Mouse (Mus musculus) embryonic facial prominence, embryonic 14.5 days (tissue): ENCODE data around the gene Pik3r6. TPM values are rescaled to one million over a fixed set of nuclear protein-coding genes. Genes with fewer than 3 reads are reported as not detected.

Experiments
- ATAC-seq: fragments of 200-750 bp; cut with Nextera tagmentation; 2 replicates; pipeline ENCODE4 v1.8.0; 2017; ENCODE audit warnings: low read depth, moderate number of reproducible peaks, moderate TSS enrichment
- DNase-seq: peaks from one replicate; pipeline ENCODE4 v3.0.0-alpha.2; 2015; ENCODE audit warnings: low spot score
- H3K27ac ChIP-seq: fragments of 300-500 bp; sonication (generic); replicated peaks from 2 replicates; pipeline ENCODE4 v1.5.1; 2014; ENCODE audit warnings: low read depth, mild to moderate bottlenecking, low read length, moderate library complexity
- H3K27me3 ChIP-seq: fragments of 300-500 bp; sonication (generic); replicated peaks from 2 replicates; pipeline ENCODE4 v1.6.1; 2014; ENCODE audit warnings: low read length; ENCODE audit not compliant: control insufficient read depth, insufficient read depth
- H3K36me3 ChIP-seq: fragments of 300-500 bp; sonication (generic); 2 replicates; pipeline ENCODE4 v1.6.1; 2014; ENCODE audit warnings: low read length, mixed read lengths; ENCODE audit not compliant: control insufficient read depth, insufficient read depth
- H3K4me1 ChIP-seq: fragments of 300-500 bp; sonication (generic); 2 replicates; pipeline ENCODE4 v1.6.1; 2014; ENCODE audit warnings: antibody characterized with exemption, low read length; ENCODE audit not compliant: control insufficient read depth, insufficient read depth
- H3K4me2 ChIP-seq: fragments of 300-500 bp; sonication (generic); 2 replicates; pipeline ENCODE4 v1.6.1; 2014; ENCODE audit warnings: low read depth, mild to moderate bottlenecking, low read length, moderate library complexity, mixed read lengths
- H3K4me3 ChIP-seq: fragments of 300-500 bp; sonication (generic); 2 replicates; pipeline ENCODE4 v1.5.1; 2014; ENCODE audit warnings: low read depth, mild to moderate bottlenecking, low read length
- H3K9ac ChIP-seq: fragments of 300-500 bp; sonication (generic); 2 replicates; pipeline ENCODE4 v1.6.1; 2014; ENCODE audit warnings: low read depth, mild to moderate bottlenecking, low read length, moderate library complexity, mixed read lengths
- H3K9me3 ChIP-seq: fragments of 300-500 bp; sonication (generic); 2 replicates; pipeline ENCODE4 v1.6.1; 2016; ENCODE audit warnings: low read length; ENCODE audit not compliant: control insufficient read depth
- WGBS: fragments of 180-500 bp; shearing (Covaris S2); extraction: QIAGEN DNeasy Blood & Tissue Kit; methylation state at CpG from one replicate; pipeline ENCODE4 v1.1.7; 2014; 5-methylcytosine and 5-hydroxymethylcytosine counted together
- polyA plus RNA-seq: library from polyadenylated mRNA; unstranded; fragments of >200 nt; fragmentation: Nextera tagmentation; extraction: Ambion mirVana; gene quantifications from 2 replicates; pipeline ENCODE4 v1.2.1, GENCODE M21; 2014

Gene Pik3r6
- polyA plus RNA-seq, 1 experiment from 2014 or later = 2.8 TPM

DNA sequence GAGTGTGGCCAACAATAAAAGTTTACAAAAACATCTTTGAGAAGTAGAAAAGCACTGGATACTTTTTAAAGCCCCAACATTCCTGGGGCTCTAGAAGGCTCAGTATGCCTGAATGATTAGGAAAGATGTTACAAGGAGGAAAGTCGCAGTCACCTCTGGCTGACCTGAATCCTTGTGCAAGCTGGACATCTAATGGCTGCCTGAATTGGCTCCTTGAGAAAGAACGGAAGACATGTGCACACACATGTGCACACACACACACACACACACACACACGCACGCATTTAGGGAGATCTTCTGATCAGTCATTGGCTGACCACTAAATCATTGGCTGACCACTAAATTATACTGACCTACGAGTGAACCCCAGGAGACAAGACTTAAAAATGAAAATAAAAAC is 68.0 kb downstream of the Pik3r6 start:
- no peaks in the 10 kb centered on the region; the same call in 1 of the 2 replicates for H3K4me1 ChIP-seq
- no peak overlapping the region for H3K27ac ChIP-seq
- no peaks in the 10 kb centered on the region for H3K9me3 ChIP-seq
- no peak overlapping the region for H3K9ac ChIP-seq
- WGBS = 82% methylated on average over 5 of the region's 5 CpGs
- no peaks in the 10 kb centered on the region for H3K36me3 ChIP-seq
- H3K27me3 ChIP-seq = no peaks in the 10 kb centered on the region
- ATAC-seq (no peak), DNase-seq (no peak)
- H3K4me3 ChIP-seq = no peak overlapping the region
- no peak overlapping the region for H3K4me2 ChIP-seq

DNA sequence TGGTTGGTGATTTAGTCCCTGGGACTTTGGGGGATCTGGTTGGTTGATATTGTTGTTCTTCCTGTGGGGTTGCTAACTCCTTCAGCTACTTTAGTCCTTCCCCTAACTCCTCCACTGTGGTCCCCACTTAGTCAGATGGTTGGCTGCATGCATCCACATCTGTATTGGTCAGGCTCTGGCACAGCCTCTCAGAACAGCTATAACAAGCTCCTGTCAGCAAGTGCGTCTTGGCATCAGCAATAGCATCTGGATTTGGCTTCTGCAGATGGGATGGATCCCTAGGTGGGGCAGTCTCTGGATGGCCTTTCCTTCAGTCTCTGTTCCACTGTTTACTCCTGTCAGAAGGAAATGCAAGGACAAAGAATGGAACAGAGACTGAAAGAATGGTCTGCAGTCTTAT is 74.3 kb downstream of the Pik3r6 start:
- peaks cover 11% of the 10 kb centered on the region for H3K4me1 ChIP-seq
- no peak overlapping the region for H3K9ac ChIP-seq
- ATAC-seq (no peak), DNase-seq (no peak)
- no peaks in the 10 kb centered on the region for H3K36me3 ChIP-seq
- H3K27ac ChIP-seq = no peak overlapping the region
- WGBS = 83% methylated on average over 1 of the region's 1 CpGs
- H3K4me3 ChIP-seq = no peak overlapping the region
- no peak overlapping the region for H3K4me2 ChIP-seq
- H3K27me3 ChIP-seq = no peaks in the 10 kb centered on the region
- no peaks in the 10 kb centered on the region for H3K9me3 ChIP-seq

- no peaks in the 10 kb centered on the region for H3K36me3 ChIP-seq
- H3K9me3 ChIP-seq = no peaks in the 10 kb centered on the region
- DNase-seq (peak; percentile 67), ATAC-seq (no peak)
- H3K4me3 ChIP-seq = no peak overlapping the region
- no peak overlapping the region for H3K27ac ChIP-seq
- H3K4me2 ChIP-seq = 0 out of 2 replicates have a peak overlapping the region, but pooled peaks have one; percentile 10
- peak overlapping the region; percentile 30; the same call in 1 of the 2 replicates for H3K9ac ChIP-seq
- WGBS = 27% methylated on average over 9 of the region's 9 CpGs
- no peaks in the 10 kb centered on the region for H3K27me3 ChIP-seq
- peaks cover 15% of the 10 kb centered on the region for H3K4me1 ChIP-seq
Measured at GRCm38 (mm10) chr11:68579462-68579881, 76.7 kb downstream of the Pik3r6 start.

DNA sequence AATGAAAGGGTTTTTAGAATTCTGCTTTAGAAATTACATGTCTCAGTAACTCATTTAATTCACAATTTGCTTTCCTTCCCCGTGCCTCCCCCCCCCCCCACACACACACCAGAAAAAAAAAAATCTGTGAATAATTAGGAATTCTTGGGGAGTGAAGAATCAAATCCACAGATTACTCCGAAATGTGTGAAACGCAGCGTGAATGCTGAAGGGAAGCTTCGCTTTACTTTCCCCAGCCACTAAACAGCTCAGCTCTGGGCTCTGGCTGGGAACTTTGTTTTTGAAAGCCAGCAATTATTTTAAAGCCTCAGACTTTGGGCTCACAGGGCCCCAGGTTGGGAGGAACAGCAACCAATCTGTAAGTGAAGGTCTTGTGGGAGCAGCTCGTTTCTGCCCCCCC is 77.7 kb downstream of the Pik3r6 start:
- no peaks in the 10 kb centered on the region for H3K9me3 ChIP-seq
- no peak for ATAC-seq
- peak; percentile 37 for DNase-seq
- no peaks in the 10 kb centered on the region for H3K27me3 ChIP-seq
- no peak overlapping the region for H3K9ac ChIP-seq
- H3K4me1 ChIP-seq = peaks cover 15% of the 10 kb centered on the region
- H3K4me2 ChIP-seq = no peak overlapping the region
- no peak overlapping the region; the same call in 1 of the 2 replicates for H3K27ac ChIP-seq
- 34% methylated on average over 5 of the region's 6 CpGs for WGBS
- H3K4me3 ChIP-seq = no peak overlapping the region
- no peaks in the 10 kb centered on the region for H3K36me3 ChIP-seq

- Histone ChIP-seq H3K4me3 (no peak overlapping the region), H3K4me2 (no peak overlapping the region), H3K9me3 (no peaks in the 10 kb centered on the region), H3K36me3 (no peaks in the 10 kb centered on the region), H3K27me3 (no peaks in the 10 kb centered on the region), H3K9ac (no peak overlapping the region), H3K27ac (no peak overlapping the region), H3K4me1 (peaks cover 15% of the 10 kb centered on the region)
- peak; percentile 40 for DNase-seq
- no peak for ATAC-seq
- 74% methylated on average over 13 of the region's 13 CpGs for WGBS
Measured at GRCm38 (mm10) chr11:68583225-68583624, 80.4 kb downstream of the Pik3r6 start.

DNA sequence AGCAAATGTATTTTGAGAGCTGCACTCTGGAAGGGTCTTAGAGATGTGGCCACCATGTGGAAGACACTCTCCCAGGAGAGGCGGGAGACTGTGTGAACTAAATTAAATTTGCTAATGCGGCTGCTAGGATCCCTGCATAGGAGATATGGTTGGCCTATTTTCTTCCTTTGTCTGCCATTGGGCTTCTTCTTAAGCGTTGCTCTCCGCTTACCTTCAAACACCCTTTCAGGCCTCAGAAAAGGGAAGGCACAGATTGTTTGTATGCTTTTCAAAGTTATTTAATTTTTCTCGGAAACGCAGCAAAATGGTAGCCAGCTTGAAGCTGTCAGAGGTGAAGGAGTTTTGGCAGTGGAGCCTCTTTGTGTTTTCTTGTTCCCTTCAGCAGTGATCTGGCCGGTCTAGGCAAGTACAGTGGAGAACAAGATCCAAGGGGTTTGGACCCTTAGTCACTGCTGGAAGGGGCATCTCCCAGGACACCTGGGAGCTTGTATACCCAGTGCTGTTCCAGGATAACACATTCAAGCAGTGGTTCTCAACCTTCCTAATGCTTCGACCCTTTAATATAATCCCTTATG is 81.2 kb downstream of the Pik3r6 start:
- H3K36me3 ChIP-seq = no peaks in the 10 kb centered on the region
- H3K9ac ChIP-seq = no peak overlapping the region
- no peak overlapping the region for H3K4me2 ChIP-seq
- peaks cover 15% of the 10 kb centered on the region for H3K4me1 ChIP-seq
- no peak overlapping the region for H3K27ac ChIP-seq
- H3K27me3 ChIP-seq = no peaks in the 10 kb centered on the region
- WGBS = 67% methylated on average over 8 of the region's 8 CpGs
- no peak for DNase-seq
- no peak for ATAC-seq
- no peak overlapping the region for H3K4me3 ChIP-seq
- H3K9me3 ChIP-seq = no peaks in the 10 kb centered on the region

GRCm38 (mm10) chr11:68585890-68586289 is 83.1 kb downstream of the Pik3r6 start:
- no peak for DNase-seq
- no peaks in the 10 kb centered on the region for H3K9me3 ChIP-seq
- 24% methylated on average over 3 of the region's 3 CpGs for WGBS

DNA sequence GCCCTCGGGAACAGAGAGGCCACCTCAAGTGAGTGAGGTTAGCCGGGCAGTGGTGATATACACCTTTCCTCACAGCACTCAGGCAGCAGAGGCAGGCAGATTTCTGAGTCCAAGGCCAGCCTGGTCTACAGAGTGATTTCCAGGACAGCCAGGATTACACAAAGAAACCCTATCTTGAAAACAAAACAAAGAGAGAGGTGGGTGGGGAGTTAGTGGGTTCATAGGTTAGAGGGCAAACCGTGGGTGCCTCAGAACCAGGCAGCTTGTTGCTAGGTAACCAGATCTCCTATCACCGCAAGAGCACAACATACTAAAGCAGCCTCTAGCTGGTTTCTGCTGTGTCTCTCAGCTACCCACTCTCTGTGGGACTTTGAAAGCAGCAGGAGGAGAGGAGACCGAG is 83.9 kb downstream of the Pik3r6 start, which contains the start of gene Ccdc42:
Ccdc42 (plus strand) TSS at position 301 of the 400 bp plus-strand sequence.
- no peak for ATAC-seq
- Histone ChIP-seq H3K27ac (no peak within 1 kb of the TSS), H3K27me3 (no peaks in the 10 kb centered on the region), H3K36me3 (no peaks in the 10 kb centered on the region), H3K4me1 (peaks cover 7% of the 10 kb centered on the region; the same call in 1 of the 2 replicates), H3K4me3 (no peak within 1 kb of the TSS), H3K4me2 (no peak within 1 kb of the TSS), H3K9ac (no peak within 1 kb of the TSS), H3K9me3 (no peaks in the 10 kb centered on the region)
- DNase-seq = no peak
- WGBS = 75% methylated on average over 5 of the region's 5 CpGs

More at GRCm38 (mm10) chr11:68585890-68586289, 83.1 kb downstream of the Pik3r6 start:
- no peak overlapping the region for H3K27ac ChIP-seq
- H3K4me2 ChIP-seq = no peak overlapping the region
- ATAC-seq = no peak; the same call in 1 of the 2 replicates
- H3K4me3 ChIP-seq = no peak overlapping the region
- peaks cover 5% of the 10 kb centered on the region; the same call in 1 of the 2 replicates for H3K4me1 ChIP-seq
- no peaks in the 10 kb centered on the region for H3K36me3 ChIP-seq
- H3K27me3 ChIP-seq = no peaks in the 10 kb centered on the region
- no peak overlapping the region for H3K9ac ChIP-seq
